Mouse (Mus musculus) CH12.LX (cell line): ENCODE results near the gene Atg4b. TPM values are rescaled to one million over a fixed set of nuclear protein-coding genes. Genes with fewer than 3 reads are reported as not detected.
"Not testable (repeated sequence)": the region's sequence is repeated elsewhere in the genome, so short reads cannot be mapped to it uniquely, and the experiment has no call there.

Experiments
- DNase-seq: peaks from one replicate; pipeline ENCODE4 v3.0.0-alpha.2; 2013; ENCODE audit errors: extremely low read depth
- H3K27ac ChIP-seq: 2 replicates; pipeline ENCODE4 v1.5.1; 2012; ENCODE audit warnings: low read depth, mild to moderate bottlenecking, control low read depth, moderate library complexity; ENCODE audit not compliant: insufficient read depth
- H3K27me3 ChIP-seq: replicated peaks from 2 replicates; pipeline ENCODE3; 2012; ENCODE audit warnings: inconsistent platforms
- H3K36me3 ChIP-seq, 2 experiments: replicated peaks in 1 of 2; 2 replicates each; pipeline versions ENCODE3 to v1.6.1; 2012; ENCODE audit warnings: inconsistent platforms in 1 of 2, low read length in 1 of 2, mild to moderate bottlenecking in 1 of 2, mixed read lengths in 1 of 2, moderate library complexity in 1 of 2; ENCODE audit not compliant: control insufficient read depth in 1 of 2, insufficient read depth in 1 of 2
- H3K4me1 ChIP-seq, 2 experiments: 2 replicates each; pipeline ENCODE4 v1.6.1; 2012; ENCODE audit warnings: inconsistent platforms in 1 of 2, moderate library complexity in 1 of 2; ENCODE audit not compliant: insufficient read depth in 2 of 2, control insufficient read depth in 1 of 2
- H3K4me2 ChIP-seq: 2 replicates; pipeline ENCODE4 v1.6.1; 2012; ENCODE audit warnings: low read depth, mild to moderate bottlenecking, control low read depth; ENCODE audit not compliant: poor library complexity, insufficient read depth, severe bottlenecking
- H3K4me3 ChIP-seq, 3 experiments: fragments of 150-350 bp in 1 of 3; sonication (generic) in 1 of 3; replicated peaks in 1 of 3; 2 replicates each; pipeline versions ENCODE3 to v1.5.1; 2011 to 2012; ENCODE audit warnings: low read depth in 2 of 3, low read length in 2 of 3, mild to moderate bottlenecking in 2 of 3, moderate library complexity in 2 of 3, control low read depth in 1 of 3, improper control_type of control experiment in 1 of 3, inconsistent platforms in 1 of 3, mixed read lengths in 1 of 3; ENCODE audit not compliant: poor library complexity in 1 of 3
- H3K79me2 ChIP-seq: replicated peaks from 2 replicates; pipeline ENCODE4 v1.6.1; 2012; ENCODE audit warnings: mild to moderate bottlenecking, moderate library complexity; ENCODE audit not compliant: control insufficient read depth, poor library complexity, insufficient read depth, severe bottlenecking; ENCODE audit errors: extremely low read depth
- H3K9ac ChIP-seq: 2 replicates; pipeline ENCODE4 v1.6.1; 2012; ENCODE audit warnings: low read depth, mild to moderate bottlenecking, control low read depth, moderate library complexity; ENCODE audit not compliant: insufficient read depth
- H3K9me3 ChIP-seq: replicated peaks from 2 replicates; pipeline ENCODE3; 2012; ENCODE audit warnings: low read length, inconsistent platforms, mixed read lengths
- CHD2 ChIP-seq: IDR thresholded peaks from 2 replicates; pipeline ENCODE4 v1.6.1; 2011; ENCODE audit warnings: low read length, improper control_type of control experiment
- CTCF ChIP-seq, 2 experiments: IDR thresholded peaks in 1 of 2; conservative IDR thresholded peaks in 1 of 2; 2 replicates each; pipeline ENCODE4 v1.5.1; 2011 to 2012; ENCODE audit warnings: low read depth in 2 of 2, low read length in 2 of 2, improper control_type of control experiment in 1 of 2, inconsistent platforms in 1 of 2, mild to moderate bottlenecking in 1 of 2, moderate library complexity in 1 of 2
- ELF1 ChIP-seq: IDR thresholded peaks from 2 replicates; pipeline ENCODE4 v1.6.1; 2014; ENCODE audit warnings: low read depth, mild to moderate bottlenecking, inconsistent platforms, low read length, improper control_type of control experiment
- ETS1 ChIP-seq: conservative IDR thresholded peaks from 2 replicates; pipeline ENCODE4 v1.6.1; 2012; ENCODE audit warnings: low read depth, mild to moderate bottlenecking, inconsistent platforms, low read length, improper control_type of control experiment, moderate library complexity
- IRF4 ChIP-seq: IDR thresholded peaks from 2 replicates; pipeline ENCODE4 v1.6.1; 2014; ENCODE audit warnings: low read depth, mild to moderate bottlenecking, inconsistent platforms, low read length, improper control_type of control experiment
- JUN ChIP-seq: IDR thresholded peaks from 2 replicates; pipeline ENCODE4 v1.6.1; 2011; ENCODE audit warnings: low read depth, mild to moderate bottlenecking, low read length, improper control_type of control experiment, moderate library complexity; ENCODE audit not compliant: insufficient read depth
- KAT2A ChIP-seq: IDR thresholded peaks from 2 replicates; pipeline ENCODE4 v1.6.1; 2012; ENCODE audit warnings: low read length, improper control_type of control experiment, inconsistent platforms; ENCODE audit not compliant: insufficient replicate concordance
- MAFK ChIP-seq: IDR thresholded peaks from 2 replicates; pipeline ENCODE4 v1.6.1; 2011; ENCODE audit warnings: low read length, improper control_type of control experiment; ENCODE audit not compliant: insufficient replicate concordance
- MAX ChIP-seq: IDR thresholded peaks from 2 replicates; pipeline ENCODE4 v1.6.1; 2011; ENCODE audit warnings: low read length, improper control_type of control experiment
- MAZ ChIP-seq: IDR thresholded peaks from 2 replicates; pipeline ENCODE4 v1.6.1; 2012; ENCODE audit warnings: low read depth, mild to moderate bottlenecking, inconsistent platforms, low read length, improper control_type of control experiment, moderate library complexity
- MXI1 ChIP-seq: IDR thresholded peaks from 2 replicates; pipeline ENCODE4 v1.6.1; 2011; ENCODE audit warnings: mild to moderate bottlenecking, low read depth, low read length, improper control_type of control experiment
- MYC ChIP-seq: IDR thresholded peaks from 2 replicates; pipeline ENCODE4 v1.6.1; 2011; ENCODE audit warnings: low read depth, mild to moderate bottlenecking, improper control_type of control experiment, low read length
- NELFE ChIP-seq: IDR thresholded peaks from 2 replicates; pipeline ENCODE4 v1.6.1; 2011; ENCODE audit warnings: low read depth, low read length, improper control_type of control experiment
- RAD21 ChIP-seq: IDR thresholded peaks from 2 replicates; pipeline ENCODE4 v1.6.1; 2011; ENCODE audit warnings: low read depth, mild to moderate bottlenecking, low read length, improper control_type of control experiment, moderate library complexity
- SMC3 ChIP-seq: IDR thresholded peaks from 2 replicates; pipeline ENCODE4 v1.6.1; 2011; ENCODE audit warnings: low read depth, low read length, improper control_type of control experiment
- TCF12 ChIP-seq: IDR thresholded peaks from 2 replicates; pipeline ENCODE4 v1.6.1; 2014; ENCODE audit warnings: low read depth, mild to moderate bottlenecking, inconsistent platforms, low read length, improper control_type of control experiment
- UBTF ChIP-seq: IDR thresholded peaks from 2 replicates; pipeline ENCODE4 v1.6.1; 2012; ENCODE audit warnings: low read depth, mild to moderate bottlenecking, inconsistent platforms, low read length, improper control_type of control experiment, moderate library complexity
- USF1 ChIP-seq: IDR thresholded peaks from 2 replicates; pipeline ENCODE4 v1.6.1; 2014; ENCODE audit warnings: low read depth, mild to moderate bottlenecking, inconsistent platforms, low read length, improper control_type of control experiment
- ZKSCAN1 ChIP-seq: IDR thresholded peaks from 2 replicates; pipeline ENCODE4 v1.6.1; 2012; ENCODE audit warnings: low read depth, inconsistent platforms, low read length, improper control_type of control experiment, borderline replicate concordance
- ZNF384 ChIP-seq: IDR thresholded peaks from 2 replicates; pipeline ENCODE4 v1.6.1; 2012; ENCODE audit warnings: low read depth, low read length, improper control_type of control experiment, inconsistent platforms
- dilution Hi-C: fragments of 300-500 bp; cut with MboI; formaldehyde crosslinking; loops from 2 replicates; pipeline ENCODE4 v1.14.3; 2020; ENCODE audit warnings: low sequenced_read_pairs; ENCODE audit not compliant: extremely low pct_unique_long_range_greater_than_20kb, extremely low pct_ligation_motif_present
- in situ Hi-C: fragments of 300-500 bp; cut with MboI; formaldehyde crosslinking; loops from 3 replicates; pipeline ENCODE4 v1.14.3; 2019; ENCODE audit warnings: low sequenced_read_pairs, low pct_ligation_motif_present, low pct_unique_long_range_greater_than_20kb, mixed read lengths
- polyA plus RNA-seq: library from polyadenylated mRNA; unstranded; fragments of >175 nt; gene quantifications from 2 replicates; pipeline ENCODE4 v1.2.1, GENCODE M21; 2012; ENCODE audit warnings: low read depth; ENCODE audit not compliant: insufficient read length
- total RNA-seq, 2 experiments: library from RNA; depleted of rRNA; stranded (reverse); fragments of 300-350 nt in 1 of 2; fragments of >200 nt in 1 of 2; gene quantifications; 2 replicates each; pipeline ENCODE4 v1.2.3; 2012 to 2014

Gene Atg4b
- total and polyA plus RNA-seq, 3 experiments: 20.1 to 55.1 (median 21.4) TPM

- not testable (repeated sequence) for H3K79me2 ChIP-seq, H3K4me1 ChIP-seq, H3K4me3 ChIP-seq, H3K27me3 ChIP-seq
- peaks cover 11 to 45% of the 10 kb centered on the region in 2 experiments for H3K36me3 ChIP-seq
- peak in 1 of 2 experiments; percentile 32; a peak in 2 of 4 replicates for TF ChIP-seq CTCF (conservative IDR thresholded peaks at IDR 0.05 in 1 of 2, IDR thresholded peaks at IDR 0.05 in 1 of 2; ENCODE audit: low read depth in 2 of 2, low read length in 2 of 2)
- TF ChIP-seq, all 38 proteins: peak for 1; not testable (repeated sequence) for 37
- H3K27ac ChIP-seq, dilution Hi-C loops, DNase-seq, H3K9me3 ChIP-seq, in situ Hi-C loops, H3K4me2 ChIP-seq, H3K9ac ChIP-seq: not testable (repeated sequence)
Observed at GRCm38 (mm10) chr1:93832754-93833360, 81.6 kb downstream of the Atg4b start.

- Histone ChIP-seq H3K4me1 (peaks cover 0 to 6% of the 10 kb centered on the region in 2 experiments; a peak in 2 of 4 replicates), H3K9ac (no peak overlapping the region), H3K27me3 (no peaks in the 10 kb centered on the region), H3K36me3 (peaks cover 16 to 43% of the 10 kb centered on the region in 2 experiments), H3K79me2 (no peaks in the 10 kb centered on the region), H3K4me3 (no peak overlapping the region), H3K27ac (no peak overlapping the region), H3K4me2 (no peak overlapping the region), H3K9me3 (no peaks in the 10 kb centered on the region)
- dilution Hi-C loops (no loop called here), in situ Hi-C loops (no loop called here)
- TF ChIP-seq IRF4 (no peak), SMC3 (no peak), MAZ (no peak), RAD21 (no peak), TCF12 (no peak), MXI1 (no peak), NELFE (no peak), ELF1 (no peak), ZKSCAN1 (no peak), USF1 (no peak), ETS1 (no peak), MAX (no peak), MAFK (no peak), JUN (no peak), KAT2A (no peak), ZNF384 (no peak), CHD2 (no peak), UBTF (no peak), MYC (no peak)
- DNase-seq: no peak
Observed at GRCm38 (mm10) chr1:93834671-93835150, 83.4 kb downstream of the Atg4b start.
